Mouse (Mus musculus): ENCODE results near the gene Dnaaf5. TPM values are rescaled to one million over a fixed set of nuclear protein-coding genes. Genes with fewer than 3 reads are reported as not detected.

Dnaaf5 gene
- polyA plus RNA-seq, 1 experiment from 2014 or later = 12.5 TPM

GRCm38 (mm10) chr5:139147178-139148078 is 2.6 kb upstream of the Dnaaf5 start:
- DNase-seq (ENCODE audit: low spot score) = no peak
- Histone ChIP-seq H3K4me1 (peaks cover 19% of the 10 kb centered on the region), H3K9me3 (0 out of 2 replicates have a peak, but pooled peaks cover 3% of the 10 kb centered on the region), H3K27me3 (ENCODE audit: insufficient read depth, poor library complexity, severe bottlenecking) (no peaks in the 10 kb centered on the region), H3K4me3 (no peak overlapping the region), H3K27ac (no peak overlapping the region), H3K36me3 (peaks cover 16% of the 10 kb centered on the region)
- 92% methylated on average over 14 of the region's 14 CpGs for WGBS

GRCm38 (mm10) chr5:139149006-139149672 is 884 bp upstream of the Dnaaf5 start:
- H3K9me3 ChIP-seq = 0 out of 2 replicates have a peak, but pooled peaks cover 3% of the 10 kb centered on the region
- no peaks in the 10 kb centered on the region for H3K27me3 ChIP-seq (ENCODE audit: insufficient read depth, poor library complexity, severe bottlenecking)
- DNase-seq (ENCODE audit: low spot score) = no peak
- peak overlapping the region; percentile 94 for H3K4me3 ChIP-seq
- peaks cover 19% of the 10 kb centered on the region for H3K4me1 ChIP-seq
- peak overlapping the region; percentile 87 for H3K27ac ChIP-seq
- H3K36me3 ChIP-seq = peaks cover 32% of the 10 kb centered on the region
- 29% methylated on average over 11 of the region's 11 CpGs for WGBS

GRCm38 (mm10) chr5:139150603-139151031 is 594 bp downstream of the Dnaaf5 start:
- Histone ChIP-seq H3K27ac (peak overlapping the region; percentile 87), H3K4me3 (peak overlapping the region; percentile 94), H3K27me3 (ENCODE audit: insufficient read depth, poor library complexity, severe bottlenecking) (no peaks in the 10 kb centered on the region), H3K9me3 (no peaks in the 10 kb centered on the region), H3K4me1 (peaks cover 19% of the 10 kb centered on the region), H3K36me3 (peaks cover 42% of the 10 kb centered on the region)
- no peak for DNase-seq (ENCODE audit: low spot score)
- under 1% methylated on average over 45 of the region's 45 CpGs for WGBS

- Histone ChIP-seq H3K27ac (no peak overlapping the region), H3K27me3 (ENCODE audit: insufficient read depth, poor library complexity, severe bottlenecking) (no peaks in the 10 kb centered on the region), H3K4me1 (0 out of 2 replicates have a peak, but pooled peaks cover 10% of the 10 kb centered on the region), H3K36me3 (peaks cover 64% of the 10 kb centered on the region), H3K4me3 (no peak overlapping the region), H3K9me3 (no peaks in the 10 kb centered on the region)
- 90% methylated on average over 8 of the region's 8 CpGs for WGBS
- DNase-seq (ENCODE audit: low spot score) = no peak
Measured at GRCm38 (mm10) chr5:139160899-139161298, 10.9 kb downstream of the Dnaaf5 start.

- Histone ChIP-seq H3K4me1 (peaks cover 13% of the 10 kb centered on the region), H3K27ac (no peak overlapping the region), H3K36me3 (peaks cover 64% of the 10 kb centered on the region), H3K9me3 (no peaks in the 10 kb centered on the region), H3K27me3 (ENCODE audit: insufficient read depth, poor library complexity, severe bottlenecking) (no peaks in the 10 kb centered on the region), H3K4me3 (no peak overlapping the region)
- DNase-seq (ENCODE audit: low spot score) = no peak
- 87% methylated on average over 10 of the region's 10 CpGs for WGBS
Measured at GRCm38 (mm10) chr5:139161632-139162031, 11.6 kb downstream of the Dnaaf5 start.

- peaks cover 18% of the 10 kb centered on the region for H3K4me1 ChIP-seq
- H3K4me3 ChIP-seq = no peak overlapping the region
- no peaks in the 10 kb centered on the region for H3K9me3 ChIP-seq
- 58% methylated on average over 6 of the region's 6 CpGs for WGBS
- no peaks in the 10 kb centered on the region for H3K27me3 ChIP-seq (ENCODE audit: insufficient read depth, poor library complexity, severe bottlenecking)
- peaks cover 85% of the 10 kb centered on the region for H3K36me3 ChIP-seq
- DNase-seq (ENCODE audit: low spot score) = no peak
- H3K27ac ChIP-seq = peak overlapping the region; percentile 30; the same call in 1 of the 2 replicates
Measured at GRCm38 (mm10) chr5:139166781-139167361, 16.8 kb downstream of the Dnaaf5 start.

GRCm38 (mm10) chr5:139167548-139167947 is 17.5 kb downstream of the Dnaaf5 start:
- Histone ChIP-seq H3K4me1 (peaks cover 18% of the 10 kb centered on the region), H3K4me3 (no peak overlapping the region), H3K36me3 (peaks cover 85% of the 10 kb centered on the region), H3K27me3 (ENCODE audit: insufficient read depth, poor library complexity, severe bottlenecking) (no peaks in the 10 kb centered on the region), H3K27ac (0 out of 2 replicates have a peak overlapping the region, but pooled peaks have one; percentile 30), H3K9me3 (no peaks in the 10 kb centered on the region)
- no peak for DNase-seq (ENCODE audit: low spot score)
- 64% methylated on average over 1 of the region's 1 CpGs for WGBS

- 89% methylated on average over 4 of the region's 4 CpGs for WGBS
- Histone ChIP-seq H3K27me3 (ENCODE audit: insufficient read depth, poor library complexity, severe bottlenecking) (no peaks in the 10 kb centered on the region), H3K9me3 (no peaks in the 10 kb centered on the region), H3K4me3 (no peak overlapping the region), H3K27ac (no peak overlapping the region), H3K4me1 (peaks cover 15% of the 10 kb centered on the region), H3K36me3 (peaks cover 82% of the 10 kb centered on the region)
- DNase-seq (ENCODE audit: low spot score) = no peak
Measured at GRCm38 (mm10) chr5:139171929-139172328, 21.9 kb downstream of the Dnaaf5 start.

GRCm38 (mm10) chr5:139174141-139174540 is 24.1 kb downstream of the Dnaaf5 start:
- Histone ChIP-seq H3K4me3 (no peak overlapping the region), H3K27me3 (ENCODE audit: insufficient read depth, poor library complexity, severe bottlenecking) (no peaks in the 10 kb centered on the region), H3K4me1 (peaks cover 12% of the 10 kb centered on the region; the same call in 1 of the 2 replicates), H3K36me3 (peaks cover 77% of the 10 kb centered on the region), H3K9me3 (no peaks in the 10 kb centered on the region), H3K27ac (peak overlapping the region; percentile 49; the same call in 1 of the 2 replicates)
- 68% methylated on average over 10 of the region's 10 CpGs for WGBS
- DNase-seq (ENCODE audit: low spot score) = no peak

- Histone ChIP-seq H3K27ac (no peak overlapping the region), H3K4me1 (peaks cover 12% of the 10 kb centered on the region; the same call in 1 of the 2 replicates), H3K36me3 (peaks cover 84% of the 10 kb centered on the region), H3K4me3 (no peak overlapping the region), H3K9me3 (no peaks in the 10 kb centered on the region), H3K27me3 (ENCODE audit: insufficient read depth, poor library complexity, severe bottlenecking) (no peaks in the 10 kb centered on the region)
- WGBS = 79% methylated on average over 10 of the region's 10 CpGs
- no peak for DNase-seq (ENCODE audit: low spot score)
Measured at GRCm38 (mm10) chr5:139174556-139175547, 24.8 kb downstream of the Dnaaf5 start.

GRCm38 (mm10) chr5:139178895-139179631 is 29.0 kb downstream of the Dnaaf5 start:
- 28% methylated on average over 11 of the region's 11 CpGs for WGBS
- no peak overlapping the region for H3K4me3 ChIP-seq
- H3K36me3 ChIP-seq = peaks cover 87% of the 10 kb centered on the region
- DNase-seq (ENCODE audit: low spot score) = peak; percentile 87
- H3K4me1 ChIP-seq = peaks cover 10% of the 10 kb centered on the region; the same call in 1 of the 2 replicates
- H3K27ac ChIP-seq = no peak overlapping the region
- no peaks in the 10 kb centered on the region for H3K27me3 ChIP-seq (ENCODE audit: insufficient read depth, poor library complexity, severe bottlenecking)
- no peaks in the 10 kb centered on the region for H3K9me3 ChIP-seq

Data from heart, embryonic 10.5 days (tissue).